Comparison of ENCODE assay signal across 9 mouse cellular contexts in the genomic region with DNA sequence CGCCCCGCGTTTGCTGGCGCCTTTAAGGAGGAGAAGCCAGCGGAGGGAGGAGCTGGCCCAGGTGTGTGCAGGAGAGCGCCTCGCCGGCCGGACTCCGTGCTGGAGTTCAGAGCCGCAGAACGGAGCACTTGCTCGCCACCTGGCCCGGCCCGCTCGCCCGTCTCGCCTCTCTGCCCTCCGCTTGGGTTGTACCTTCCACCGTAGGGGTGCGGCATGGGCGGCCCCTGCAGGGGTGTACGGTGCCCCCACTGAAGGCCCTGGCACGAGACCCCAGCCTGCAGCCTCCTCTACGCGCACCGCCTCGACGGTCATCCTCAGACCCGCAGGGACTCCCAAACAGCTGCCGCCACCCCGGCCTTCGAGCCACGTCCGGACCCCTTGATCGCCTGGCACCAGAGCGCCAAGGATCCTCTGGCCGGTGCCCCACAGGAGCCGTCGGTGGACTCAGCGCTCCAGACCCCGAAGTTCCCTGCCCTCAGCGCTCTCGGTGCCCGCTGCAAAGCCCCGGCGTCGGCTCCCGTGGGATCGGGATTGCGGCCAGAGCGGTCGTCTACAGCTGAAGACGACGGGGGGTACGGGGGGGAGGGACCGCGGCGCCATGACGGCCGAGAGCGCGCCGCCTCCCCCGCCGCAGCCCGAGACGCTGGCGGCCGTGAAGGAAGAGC. TPM values are rescaled to one million over a fixed set of nuclear protein-coding genes. Genes with fewer than 3 reads are reported as not detected.
DNase-seq lines count a peak whose midpoint lies in the region; ATAC-seq and TF ChIP-seq lines count a peak whose summit lies in the region.
"Had no signal": no experiment of that assay in that cellular context is flagged by ENCODE, and none has a peak within 500 bp of the region (broad histone marks: within the 10 kb centered on the region; RNA-seq: fewer than 3 reads in every experiment).

A gene (plus strand): TSS at position 14 of the 665 bp plus-strand sequence.

- no peaks in the 10 kb centered on the region for H3K9me3 ChIP-seq in kidney, embryonic 14.5 days (ENCODE audit: control insufficient read depth, low read length)
- H3K9me3 ChIP-seq in hindbrain, embryonic 16.5 days (ENCODE audit: control insufficient read depth, low read length): peaks cover 2% of the 10 kb centered on the region; the same call in 1 of the 2 replicates
- H3K9me3 ChIP-seq in midbrain, postnatal 0 days (ENCODE audit: low read length): no peaks in the 10 kb centered on the region

- no peak for DNase-seq in kidney, postnatal 14 days
- DNase-seq in embryo, embryonic 9.5 days (ENCODE audit: extremely low spot score): peak; percentile 25
- DNase-seq in midbrain, postnatal 0 days (ENCODE audit: low spot score): no peak
- no peak for DNase-seq in retina, embryonic 14.5 days (ENCODE audit: low spot score)
- DNase-seq in cerebellum, postnatal 4 days (ENCODE audit: low spot score in 2 of 2): no peak

- H3K4me1 ChIP-seq in kidney, embryonic 14.5 days (ENCODE audit: control insufficient read depth, insufficient read depth, low read length): peaks cover 7% of the 10 kb centered on the region; the same call in 1 of the 2 replicates
- peaks cover 9% of the 10 kb centered on the region for H3K4me1 ChIP-seq in hindbrain, embryonic 16.5 days (ENCODE audit: control insufficient read depth, insufficient read depth, low read depth, low read length)
- peaks cover 4% of the 10 kb centered on the region; the same call in 1 of the 2 replicates for H3K4me1 ChIP-seq in midbrain, postnatal 0 days (ENCODE audit: insufficient read depth, low read length)

- no peak within 1 kb of the TSS for H3K9ac ChIP-seq in kidney, embryonic 14.5 days (ENCODE audit: low read depth, low read length)
- H3K9ac ChIP-seq in hindbrain, embryonic 16.5 days (ENCODE audit: low read depth, low read length): peak within 1 kb of the TSS; percentile 17
- H3K9ac ChIP-seq in midbrain, postnatal 0 days (replicated peaks; ENCODE audit: low read length, poor library complexity, severe bottlenecking): no peak within 1 kb of the TSS

- TF ChIP-seq CTCF in midbrain, postnatal 0 days (IDR thresholded peaks at IDR 0.05): no peak

- H3K27ac ChIP-seq in kidney, embryonic 14.5 days (ENCODE audit: low read depth, low read length): no peak within 1 kb of the TSS
- no peak within 1 kb of the TSS for H3K27ac ChIP-seq in hindbrain, embryonic 16.5 days (ENCODE audit: low read depth, low read length)
- H3K27ac ChIP-seq in midbrain, postnatal 0 days (ENCODE audit: low read depth, low read length): no peak within 1 kb of the TSS

- peak; percentile 32 for ATAC-seq in kidney, embryonic 14.5 days (ENCODE audit: low FRiP score, low TSS enrichment)
- no peak for ATAC-seq in hindbrain, embryonic 16.5 days
- ATAC-seq in midbrain, postnatal 0 days (ENCODE audit: low FRiP score): no peak
- no peak for ATAC-seq in inflammation-experienced regulatory T-cells, adult 6 months
- ATAC-seq: Patski had no signal

- no peaks in the 10 kb centered on the region for H3K36me3 ChIP-seq in kidney, embryonic 14.5 days (ENCODE audit: control insufficient read depth, insufficient read depth, low read length)
- no peaks in the 10 kb centered on the region for H3K36me3 ChIP-seq in hindbrain, embryonic 16.5 days (ENCODE audit: control insufficient read depth, insufficient read depth, low read length)
- no peaks in the 10 kb centered on the region for H3K36me3 ChIP-seq in midbrain, postnatal 0 days (ENCODE audit: insufficient read depth, low read length)

- WGBS in kidney, embryonic 14.5 days: 1% methylated on average over 62 of the region's 70 CpGs
- WGBS in hindbrain, embryonic 16.5 days: under 1% methylated on average over 46 of the region's 70 CpGs
- 3% methylated on average over 62 of the region's 70 CpGs for WGBS in midbrain, postnatal 0 days

- H3K4me2 ChIP-seq in kidney, embryonic 14.5 days (replicated peaks; ENCODE audit: low read depth, low read length): peak within 1 kb of the TSS; percentile 40
- peak within 1 kb of the TSS; percentile 52 for H3K4me2 ChIP-seq in hindbrain, embryonic 16.5 days (ENCODE audit: low read length)
- peak within 1 kb of the TSS; percentile 43 for H3K4me2 ChIP-seq in midbrain, postnatal 0 days (ENCODE audit: low read depth, low read length, poor library complexity, severe bottlenecking)

- peak within 1 kb of the TSS; percentile 35 for H3K4me3 ChIP-seq in kidney, embryonic 14.5 days (ENCODE audit: low read length)
- H3K4me3 ChIP-seq in hindbrain, embryonic 16.5 days (ENCODE audit: low read length): peak within 1 kb of the TSS; percentile 37
- peak within 1 kb of the TSS; percentile 38 for H3K4me3 ChIP-seq in midbrain, postnatal 0 days (ENCODE audit: low read depth, low read length)

- H3K27me3 ChIP-seq in kidney, embryonic 14.5 days (ENCODE audit: control insufficient read depth, insufficient read depth, low read length): peaks cover 98% of the 10 kb centered on the region
- H3K27me3 ChIP-seq in hindbrain, embryonic 16.5 days (replicated peaks; ENCODE audit: control insufficient read depth, insufficient read depth, low read length): peaks cover 64% of the 10 kb centered on the region
- H3K27me3 ChIP-seq in midbrain, postnatal 0 days (ENCODE audit: insufficient read depth, low read length): peaks cover 77% of the 10 kb centered on the region

RNA-seq across cellular contexts. Expression of the gene that starts here (rescaled TPM):
- polyA plus RNA-seq in kidney, embryonic 14.5 days (2014; fragmentation: Nextera tagmentation; extraction: Ambion mirVana): not detected in 2 replicates
- not detected in 2 replicates for polyA plus RNA-seq in hindbrain, embryonic 16.5 days (2015; fragmentation: Nextera tagmentation; extraction: Ambion mirVana)
- not detected in 2 replicates for total RNA-seq in midbrain, postnatal 0 days (2014; rRNA removed)
- not detected in 2 replicates for polyA plus RNA-seq in midbrain, postnatal 0 days (2015; fragmentation: Nextera tagmentation; extraction: Ambion mirVana)
- not detected for polyA plus RNA-seq in inflammation-experienced regulatory T-cells, adult 6 months (2017; shearing (Covaris generic))
- polyA plus RNA-seq: Patski had no signal

Comparison
In these comparisons a context has a peak if more than half of its experiments do, and no peak if none do; other contexts are left out.
1. Peak in ATAC-seq, H3K4me3 ChIP-seq and H3K4me2 ChIP-seq in kidney, embryonic 14.5 days; RNA of the gene not detected or under 1 TPM.